Mouse (Mus musculus) spleen, postnatal 10 days (tissue): ENCODE measurements around the gene Olfr937.

Experiments used
- DNase-seq, 2 experiments: peaks; one replicate each; pipeline ENCODE4 v3.0.0; 2021 to 2022; ENCODE audit warnings: low spot score in 2 of 2

Gene Olfr937

DNA sequence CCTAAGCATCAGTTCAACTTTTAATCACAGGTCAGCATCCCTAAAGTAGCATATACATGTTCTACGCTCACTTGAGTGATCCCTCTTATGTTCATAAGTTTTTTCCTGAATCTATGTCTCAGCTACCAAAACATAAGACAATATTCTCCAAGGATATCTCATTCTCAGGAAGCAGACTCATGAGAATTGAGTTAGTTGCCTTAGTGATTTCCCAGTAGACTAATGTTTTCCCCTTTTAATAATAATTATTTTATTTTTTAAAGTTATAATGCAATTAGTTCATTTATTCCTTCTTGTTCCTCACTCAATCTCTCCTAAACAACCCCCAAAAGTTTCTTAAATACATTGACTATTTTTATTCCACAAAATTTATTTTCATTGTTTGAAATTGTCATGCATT, at the start of gene Olfr937:
Olfr937 (minus strand) TSS at position 101 of the 400 bp plus-strand sequence.
- no peak for DNase-seq

DNA sequence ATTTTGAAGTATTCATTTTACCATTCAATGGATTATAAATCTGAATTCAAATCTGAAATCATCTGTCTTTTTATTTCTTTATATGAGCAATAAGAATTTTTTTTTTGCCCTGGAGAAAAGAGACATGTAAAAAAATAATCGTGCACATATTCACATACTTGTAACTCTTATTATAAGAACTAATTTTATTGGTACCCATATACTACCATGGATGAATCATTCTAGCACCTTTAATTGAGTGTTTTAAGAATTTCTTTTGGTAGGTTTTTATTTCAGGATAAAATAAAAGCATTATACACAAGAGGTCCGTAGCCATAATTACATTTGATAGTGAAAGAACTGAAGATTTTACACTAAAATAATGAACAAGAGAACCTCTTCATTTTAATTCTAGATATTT, 14.0 kb upstream of the Olfr937 start, which contains the start of gene Olfr938:
Olfr938 (minus strand) TSS at position 101 of the 400 bp plus-strand sequence.
- no peak for DNase-seq

DNA sequence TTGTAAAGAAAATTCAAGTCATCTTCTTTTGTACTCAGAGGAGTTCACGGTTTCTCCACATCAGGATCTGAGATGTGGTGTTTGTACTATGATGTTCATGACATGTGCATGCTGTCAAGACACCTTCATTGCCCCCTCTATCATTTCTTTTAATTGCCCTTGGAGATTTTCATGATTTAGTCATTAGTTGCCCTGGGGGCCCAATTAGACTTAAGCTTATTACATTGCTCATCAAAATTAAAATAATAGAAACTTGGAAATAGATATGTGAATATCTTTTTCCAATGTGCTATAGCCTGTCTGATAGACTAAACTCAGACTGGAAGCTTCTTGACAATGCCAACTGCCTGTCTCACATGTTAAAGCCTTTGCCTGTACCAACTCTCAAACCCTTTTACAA, 41.5 kb downstream of the Olfr937 start, which contains the start of gene Olfr146:
Olfr146 (minus strand) TSS at position 101 of the 400 bp plus-strand sequence.
- no peak for DNase-seq
